Mouse (Mus musculus) testis, adult 2 months (tissue): ENCODE data around the gene Ccdc146.

Source experiments
- CTCF ChIP-seq: fragments of 200-500 bp; IDR thresholded peaks from 2 replicates; pipeline ENCODE4 v1.5.1; 2012; ENCODE audit warnings: low read depth, mild to moderate bottlenecking, inconsistent platforms, low read length, moderate library complexity; ENCODE audit not compliant: control insufficient read depth, insufficient read depth, insufficient replicate concordance
- POLR2A ChIP-seq: fragments of 200-500 bp; IDR thresholded peaks from 2 replicates; pipeline ENCODE4 v1.6.1; 2012; ENCODE audit warnings: low read depth, mild to moderate bottlenecking, inconsistent platforms, low read length, moderate library complexity; ENCODE audit not compliant: control insufficient read depth

- no peak for TF ChIP-seq POLR2A
- no peak for TF ChIP-seq CTCF
Measured at GRCm38 (mm10) chr5:21358648-21359047, 65.8 kb downstream of the Ccdc146 start.
